Mouse (Mus musculus) heart, embryonic 12.5 days (tissue): Measurements from ENCODE around the gene Hlf. TPM values are rescaled to one million over a fixed set of nuclear protein-coding genes. Genes with fewer than 3 reads are reported as not detected.

ENCODE experiments used
- ATAC-seq: fragments of 200-750 bp; cut with Nextera tagmentation; 2 replicates; pipeline ENCODE4 v1.8.0; 2017; ENCODE audit warnings: moderate TSS enrichment, moderate library complexity; ENCODE audit not compliant: insufficient number of reproducible peaks, low FRiP score
- H3K27ac ChIP-seq: fragments of 300-500 bp; sonication (generic); 2 replicates; pipeline ENCODE4 v1.5.1; 2016; ENCODE audit warnings: mild to moderate bottlenecking, moderate library complexity; ENCODE audit not compliant: poor library complexity, severe bottlenecking
- H3K27me3 ChIP-seq: fragments of 300-500 bp; sonication (generic); replicated peaks from 2 replicates; pipeline ENCODE4 v1.6.1; 2016; ENCODE audit warnings: mild to moderate bottlenecking, moderate library complexity
- H3K36me3 ChIP-seq: fragments of 300-500 bp; sonication (generic); 2 replicates; pipeline ENCODE4 v1.6.1; 2016; ENCODE audit warnings: mild to moderate bottlenecking, moderate library complexity
- H3K4me1 ChIP-seq: fragments of 300-500 bp; sonication (generic); replicated peaks from 2 replicates; pipeline ENCODE4 v1.6.1; 2016; ENCODE audit warnings: mild to moderate bottlenecking
- H3K4me2 ChIP-seq: fragments of 300-500 bp; sonication (generic); 2 replicates; pipeline ENCODE4 v1.6.1; 2016; ENCODE audit warnings: mild to moderate bottlenecking, moderate library complexity
- H3K4me3 ChIP-seq: fragments of 300-500 bp; sonication (generic); 2 replicates; pipeline ENCODE4 v1.5.1; 2016; ENCODE audit warnings: mild to moderate bottlenecking
- H3K9ac ChIP-seq: fragments of 300-500 bp; sonication (generic); 2 replicates; pipeline ENCODE4 v1.6.1; 2016; ENCODE audit warnings: mild to moderate bottlenecking, moderate library complexity
- H3K9me3 ChIP-seq: fragments of 300-500 bp; sonication (generic); replicated peaks from 2 replicates; pipeline ENCODE4 v1.6.1; 2016; ENCODE audit warnings: mild to moderate bottlenecking, moderate library complexity
- WGBS: fragments of 180-500 bp; shearing (Covaris S2); methylation state at CpG from one replicate; pipeline ENCODE4 v1.1.7; 2016; 5-methylcytosine and 5-hydroxymethylcytosine counted together
- polyA plus RNA-seq: library from polyadenylated mRNA; unstranded; fragments of >200 nt; fragmentation: Nextera tagmentation; extraction: Ambion mirVana; gene quantifications from 2 replicates; pipeline ENCODE4 v1.2.1, GENCODE M21; 2016

The Hlf gene
- polyA plus RNA-seq, 1 experiment from 2014 or later: 2.7 TPM

DNA sequence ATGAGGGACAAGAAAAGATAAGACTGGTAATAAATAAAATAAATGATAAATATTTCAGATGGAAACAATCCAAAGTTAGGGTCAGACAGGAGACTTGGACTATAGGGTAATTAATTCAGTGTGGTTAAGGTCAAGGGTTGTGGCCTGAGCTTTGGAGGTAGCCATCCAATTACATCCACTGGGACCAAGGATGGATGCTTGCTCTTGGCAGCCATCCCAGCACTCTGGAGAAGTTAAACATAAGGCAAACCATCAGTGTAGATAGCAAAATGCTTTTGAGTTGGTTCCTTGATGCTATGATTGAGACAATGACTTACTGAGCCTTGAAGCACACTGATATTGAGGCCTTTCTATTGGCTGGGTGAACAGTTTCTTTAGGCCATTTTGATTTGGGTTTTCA lies 97.9 kb downstream of the Hlf start:
- Histone ChIP-seq H3K9me3 (no peaks in the 10 kb centered on the region), H3K36me3 (no peaks in the 10 kb centered on the region), H3K9ac (no peak overlapping the region), H3K4me3 (no peak overlapping the region), H3K27me3 (no peaks in the 10 kb centered on the region), H3K4me1 (no peaks in the 10 kb centered on the region), H3K4me2 (no peak overlapping the region), H3K27ac (no peak overlapping the region)
- ATAC-seq: no peak

DNA sequence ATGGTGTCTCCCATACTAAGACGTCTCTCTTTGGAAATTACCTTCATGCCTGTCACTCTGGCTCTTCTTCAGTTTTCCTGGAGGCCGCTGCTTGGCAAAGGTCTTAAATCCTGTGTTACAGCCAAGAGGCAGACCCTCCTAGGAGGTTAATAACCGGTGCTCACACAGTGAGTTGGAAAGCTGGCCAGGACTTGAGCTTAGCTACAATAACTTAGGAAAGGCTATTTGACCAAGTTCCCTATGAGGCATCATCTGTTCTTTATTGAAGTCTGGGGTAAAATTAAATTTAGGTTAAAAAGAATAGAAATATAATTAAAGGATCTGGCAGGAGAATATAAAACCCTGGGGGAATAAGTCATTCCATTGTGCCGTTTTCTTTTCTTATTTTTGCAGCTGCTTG lies 99.5 kb downstream of the Hlf start:
- no peak overlapping the region for H3K4me3 ChIP-seq
- WGBS: 80% methylated on average over 4 of the region's 4 CpGs
- H3K9ac ChIP-seq: no peak overlapping the region
- H3K9me3 ChIP-seq: no peaks in the 10 kb centered on the region
- no peak for ATAC-seq
- H3K27me3 ChIP-seq: no peaks in the 10 kb centered on the region
- no peaks in the 10 kb centered on the region for H3K36me3 ChIP-seq
- H3K27ac ChIP-seq: no peak overlapping the region
- no peak overlapping the region for H3K4me2 ChIP-seq
- H3K4me1 ChIP-seq: no peaks in the 10 kb centered on the region

DNA sequence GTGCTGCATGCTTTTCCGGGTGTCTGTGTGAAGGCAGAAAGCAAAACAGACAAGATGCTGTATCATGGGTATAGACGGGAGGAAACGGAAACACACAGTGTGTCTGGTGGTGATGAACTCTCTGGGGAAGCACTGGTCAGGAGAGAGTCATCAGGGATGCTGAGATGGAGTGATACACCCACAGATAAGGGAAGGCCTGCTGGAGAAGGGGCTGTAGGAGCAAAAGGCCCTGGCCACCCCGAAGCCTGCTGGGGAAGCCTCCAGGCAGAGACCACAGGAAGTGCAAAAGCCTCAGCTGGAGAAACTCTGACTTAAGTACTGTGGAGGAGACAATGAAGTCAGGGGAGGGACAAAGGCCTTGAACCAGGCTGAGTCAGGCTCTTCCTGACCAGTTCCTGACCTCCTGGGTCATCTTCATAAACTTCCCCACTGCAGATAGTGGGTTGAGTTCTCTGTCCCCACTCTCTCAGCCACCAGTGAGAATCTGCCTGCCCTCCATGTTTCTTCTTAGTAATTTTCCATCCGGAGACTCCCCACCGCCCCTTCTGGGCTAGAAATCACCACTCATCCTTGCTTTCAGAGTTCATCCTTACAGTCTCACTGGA lies 104.0 kb downstream of the Hlf start:
- H3K4me2 ChIP-seq: no peak overlapping the region
- WGBS: 71% methylated on average over 6 of the region's 6 CpGs
- H3K36me3 ChIP-seq: no peaks in the 10 kb centered on the region
- H3K27ac ChIP-seq: no peak overlapping the region
- H3K4me3 ChIP-seq: no peak overlapping the region
- H3K9ac ChIP-seq: no peak overlapping the region
- H3K27me3 ChIP-seq: no peaks in the 10 kb centered on the region
- ATAC-seq: no peak
- H3K4me1 ChIP-seq: no peaks in the 10 kb centered on the region
- H3K9me3 ChIP-seq: no peaks in the 10 kb centered on the region

Other genes with a start within 250 kb of the Hlf start
- gene Gm45716, start 203.2 kb downstream of the Hlf start, polyA plus RNA-seq: 48.2 and 49.5 TPM in 2 replicates
- 111 and 118 TPM in 2 replicates for gene Mmd, start 141.4 kb downstream of the Hlf start, polyA plus RNA-seq
- gene Stxbp4, start 247.2 kb upstream of the Hlf start, polyA plus RNA-seq: 15.1 and 16.5 TPM in 2 replicates
- 42.8 and 43.4 TPM in 2 replicates for gene Cox11, start 247.3 kb upstream of the Hlf start, polyA plus RNA-seq